Mouse (Mus musculus): ENCODE data around the gene Asns. TPM values are rescaled to one million over a fixed set of nuclear protein-coding genes. Genes with fewer than 3 reads are reported as not detected.
A peak's percentile ranks its signal among the peaks of the same experiment; 100 is the strongest.

The Asns gene
- 59.1 and 60.3 TPM in 2 replicates for polyA plus RNA-seq (2014; fragmentation: Nextera tagmentation; extraction: Ambion mirVana)

DNA sequence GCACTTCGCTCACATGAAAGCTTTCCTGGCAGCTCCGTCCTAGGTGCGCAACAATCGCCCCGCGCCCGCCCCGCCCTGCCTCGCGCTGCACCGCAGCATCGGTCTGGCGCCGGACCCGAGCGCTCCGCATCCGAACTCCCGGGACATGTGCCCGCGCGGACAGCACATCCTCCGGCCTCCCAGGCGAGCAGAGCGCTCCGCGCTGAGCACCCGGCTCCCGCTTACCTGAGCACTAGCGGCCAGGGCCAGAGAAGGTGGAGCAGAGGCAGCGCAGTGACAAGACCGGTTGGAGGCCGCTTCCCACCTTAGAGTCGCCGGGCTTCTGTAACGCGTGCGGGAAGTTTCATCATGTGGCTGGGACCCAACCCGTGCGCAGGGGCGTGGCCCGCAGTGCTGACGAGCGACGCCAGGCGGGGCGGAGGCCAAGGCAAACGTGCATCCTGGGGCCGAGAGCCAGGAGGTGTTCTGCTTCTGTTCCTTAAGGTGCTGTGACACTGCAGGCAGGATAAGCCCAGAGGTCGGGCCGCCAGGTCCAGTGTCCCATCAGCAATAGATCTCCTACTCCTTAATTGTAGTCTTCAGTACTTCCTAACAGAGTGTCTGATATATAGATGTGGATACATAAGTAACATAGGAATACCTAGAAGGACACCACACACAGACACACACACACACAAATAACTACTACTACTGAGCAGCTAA lies at the start of gene Asns:
Asns (minus strand) TSS at position 371 of the 702 bp plus-strand sequence.
- H3K9ac ChIP-seq (ENCODE audit: low read length): peak within 1 kb of the TSS; percentile 74
- peak within 1 kb of the TSS; percentile 66 for H3K4me3 ChIP-seq (ENCODE audit: low read depth, low read length)
- ATAC-seq (replicated peaks; ENCODE audit: low FRiP score): peak; percentile 97
- no peaks in the 10 kb centered on the region for H3K9me3 ChIP-seq (ENCODE audit: control insufficient read depth, low read length)
- WGBS: under 1% methylated on average over 51 of the region's 51 CpGs
- no peak within 1 kb of the TSS for H3K27ac ChIP-seq (ENCODE audit: low read depth, low read length)
- H3K4me2 ChIP-seq (ENCODE audit: low read depth, low read length, severe bottlenecking): peak within 1 kb of the TSS; percentile 94
- no peaks in the 10 kb centered on the region for H3K27me3 ChIP-seq (ENCODE audit: control insufficient read depth, insufficient read depth, low read length)
- 0 out of 2 replicates have a peak, but pooled peaks cover 2% of the 10 kb centered on the region for H3K4me1 ChIP-seq (replicated peaks; ENCODE audit: control insufficient read depth, insufficient read depth, low read length)
- H3K36me3 ChIP-seq (ENCODE audit: control insufficient read depth, insufficient read depth, low read length): no peaks in the 10 kb centered on the region
- peak; percentile 91 for DNase-seq (ENCODE audit: low spot score)

DNA sequence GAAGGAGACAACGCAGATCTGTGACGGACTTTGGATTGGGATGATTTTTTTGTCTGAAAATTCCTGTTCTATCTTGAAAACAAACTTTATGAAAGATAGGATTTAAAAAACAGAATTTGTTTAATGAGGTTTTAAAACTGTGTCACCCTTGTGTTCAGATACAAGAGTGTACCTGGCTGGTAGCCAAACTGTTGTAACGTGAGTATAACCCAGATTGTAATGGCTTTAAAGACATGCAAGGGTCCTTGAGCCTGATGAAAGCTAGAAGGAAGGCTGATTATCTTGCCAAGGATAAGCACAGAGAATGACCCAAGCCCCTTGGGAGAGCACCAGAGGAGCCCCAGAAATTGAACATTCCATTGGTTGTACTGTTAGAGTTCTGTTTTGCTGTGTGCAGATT lies 48.7 kb upstream of the Asns start:
- no peaks in the 10 kb centered on the region for H3K4me1 ChIP-seq (replicated peaks; ENCODE audit: control insufficient read depth, insufficient read depth, low read length)
- H3K27ac ChIP-seq (ENCODE audit: low read depth, low read length): no peak overlapping the region
- no peaks in the 10 kb centered on the region for H3K36me3 ChIP-seq (ENCODE audit: control insufficient read depth, insufficient read depth, low read length)
- H3K4me3 ChIP-seq (ENCODE audit: low read depth, low read length): no peak overlapping the region
- no peak overlapping the region for H3K4me2 ChIP-seq (ENCODE audit: low read depth, low read length, severe bottlenecking)
- ATAC-seq (replicated peaks; ENCODE audit: low FRiP score) (no peak), DNase-seq (ENCODE audit: low spot score) (no peak)
- no peaks in the 10 kb centered on the region for H3K27me3 ChIP-seq (ENCODE audit: control insufficient read depth, insufficient read depth, low read length)
- 88% methylated on average over 3 of the region's 3 CpGs for WGBS
- H3K9ac ChIP-seq (ENCODE audit: low read length): no peak overlapping the region
- no peaks in the 10 kb centered on the region for H3K9me3 ChIP-seq (ENCODE audit: control insufficient read depth, low read length)

DNA sequence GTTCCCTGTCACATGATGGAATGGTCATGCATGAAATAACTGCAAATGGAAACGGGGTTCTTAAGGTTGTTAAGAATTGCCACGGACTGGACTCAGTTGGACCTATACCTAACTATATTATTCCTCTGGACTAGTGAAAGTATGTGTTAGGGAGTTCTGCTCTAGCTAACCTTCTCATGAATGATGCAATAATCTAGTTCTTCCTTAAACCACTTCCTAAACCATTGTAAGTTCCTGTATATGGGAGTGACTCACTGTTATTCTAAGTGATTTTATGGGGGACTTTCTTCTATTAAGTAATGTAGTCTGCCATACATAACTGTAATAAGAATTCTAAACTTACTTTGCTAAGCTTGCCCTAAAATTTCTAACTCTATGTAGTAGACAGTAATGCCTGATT lies 44.8 kb upstream of the Asns start:
- H3K4me3 ChIP-seq (ENCODE audit: low read depth, low read length): no peak overlapping the region
- H3K36me3 ChIP-seq (ENCODE audit: control insufficient read depth, insufficient read depth, low read length): no peaks in the 10 kb centered on the region
- no peaks in the 10 kb centered on the region for H3K9me3 ChIP-seq (ENCODE audit: control insufficient read depth, low read length)
- H3K4me2 ChIP-seq (ENCODE audit: low read depth, low read length, severe bottlenecking): no peak overlapping the region
- WGBS: 93% methylated on average over 2 of the region's 2 CpGs
- H3K4me1 ChIP-seq (replicated peaks; ENCODE audit: control insufficient read depth, insufficient read depth, low read length): no peaks in the 10 kb centered on the region
- DNase-seq (ENCODE audit: low spot score): no peak
- H3K9ac ChIP-seq (ENCODE audit: low read length): no peak overlapping the region
- H3K27me3 ChIP-seq (ENCODE audit: control insufficient read depth, insufficient read depth, low read length): no peaks in the 10 kb centered on the region
- H3K27ac ChIP-seq (ENCODE audit: low read depth, low read length): no peak overlapping the region
- no peak for ATAC-seq (replicated peaks; ENCODE audit: low FRiP score)

DNA sequence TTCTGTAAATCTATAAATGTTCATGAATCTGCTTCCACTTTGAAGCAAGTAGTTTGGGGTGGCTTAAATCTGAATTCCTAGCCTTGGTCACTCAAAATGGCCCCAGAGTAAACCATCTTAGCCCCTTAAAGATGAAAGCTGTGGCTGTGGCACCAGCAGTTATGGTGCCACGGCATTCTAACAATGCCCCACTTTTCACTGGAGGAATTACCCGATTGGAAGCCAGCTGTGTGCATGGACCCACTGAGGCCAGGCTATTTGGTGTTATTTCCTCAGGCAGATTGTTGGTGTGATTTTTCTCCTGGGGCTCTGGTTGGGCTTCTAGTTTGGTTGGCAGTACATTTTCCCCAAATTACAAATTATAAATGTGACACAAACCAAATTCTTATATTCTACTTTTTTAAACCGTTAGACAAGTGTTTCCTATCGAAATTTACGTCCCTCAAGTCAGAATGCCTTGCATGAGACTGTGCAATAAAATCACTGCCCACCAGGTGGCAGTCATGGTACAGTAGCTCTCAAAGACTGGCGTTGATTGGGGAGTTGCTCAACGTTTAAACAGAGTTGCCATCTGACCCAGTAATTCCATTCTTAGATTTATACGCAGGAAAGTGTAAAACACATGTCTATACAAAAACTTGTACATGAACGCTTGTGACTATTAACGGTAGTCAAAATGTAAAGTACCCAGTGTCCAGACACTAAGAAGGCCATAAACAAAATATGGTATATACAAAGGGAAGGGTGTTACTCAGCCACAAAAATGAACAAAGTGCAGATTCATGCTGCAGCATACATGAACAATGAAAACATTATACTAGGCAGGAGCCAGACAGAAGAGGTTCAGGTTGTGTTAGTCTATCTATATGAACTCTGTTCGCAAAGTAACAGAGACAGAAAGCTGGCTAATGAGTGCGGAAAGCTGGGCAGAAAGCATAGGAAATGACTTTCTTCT lies 40.0 kb upstream of the Asns start:
- no peaks in the 10 kb centered on the region for H3K4me1 ChIP-seq (replicated peaks; ENCODE audit: control insufficient read depth, insufficient read depth, low read length)
- no peak overlapping the region for H3K4me2 ChIP-seq (ENCODE audit: low read depth, low read length, severe bottlenecking)
- no peaks in the 10 kb centered on the region for H3K27me3 ChIP-seq (ENCODE audit: control insufficient read depth, insufficient read depth, low read length)
- no peak overlapping the region for H3K27ac ChIP-seq (ENCODE audit: low read depth, low read length)
- no peaks in the 10 kb centered on the region for H3K36me3 ChIP-seq (ENCODE audit: control insufficient read depth, insufficient read depth, low read length)
- ATAC-seq (replicated peaks; ENCODE audit: low FRiP score) (peak; percentile 66; the same call in 1 of the 2 replicates), DNase-seq (ENCODE audit: low spot score) (peak; percentile 88)
- H3K4me3 ChIP-seq (ENCODE audit: low read depth, low read length): no peak overlapping the region
- no peaks in the 10 kb centered on the region for H3K9me3 ChIP-seq (ENCODE audit: control insufficient read depth, low read length)
- 47% methylated on average over 12 of the region's 12 CpGs for WGBS
- no peak overlapping the region for H3K9ac ChIP-seq (ENCODE audit: low read length)

DNA sequence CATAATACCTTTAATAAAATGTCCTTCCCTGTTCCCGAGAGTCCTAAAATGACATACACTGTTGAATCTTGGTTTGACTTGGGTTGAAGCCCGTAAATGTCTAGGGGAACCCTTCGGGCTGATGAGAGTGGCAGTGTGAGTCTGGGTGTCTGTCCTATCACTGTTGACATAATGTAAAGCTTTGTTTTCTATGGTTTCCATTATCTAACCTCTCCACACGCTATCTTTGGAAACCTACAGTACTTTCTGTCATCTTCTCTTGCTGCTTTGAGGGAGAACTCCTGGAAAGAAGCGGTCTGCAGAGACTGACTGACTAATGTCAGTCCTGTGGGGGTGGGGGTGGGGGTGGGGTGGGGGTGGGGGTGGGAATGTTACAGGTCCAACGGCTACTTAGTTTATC lies 39.0 kb upstream of the Asns start:
- ATAC-seq (replicated peaks; ENCODE audit: low FRiP score): no peak
- 91% methylated on average over 6 of the region's 6 CpGs for WGBS

DNA sequence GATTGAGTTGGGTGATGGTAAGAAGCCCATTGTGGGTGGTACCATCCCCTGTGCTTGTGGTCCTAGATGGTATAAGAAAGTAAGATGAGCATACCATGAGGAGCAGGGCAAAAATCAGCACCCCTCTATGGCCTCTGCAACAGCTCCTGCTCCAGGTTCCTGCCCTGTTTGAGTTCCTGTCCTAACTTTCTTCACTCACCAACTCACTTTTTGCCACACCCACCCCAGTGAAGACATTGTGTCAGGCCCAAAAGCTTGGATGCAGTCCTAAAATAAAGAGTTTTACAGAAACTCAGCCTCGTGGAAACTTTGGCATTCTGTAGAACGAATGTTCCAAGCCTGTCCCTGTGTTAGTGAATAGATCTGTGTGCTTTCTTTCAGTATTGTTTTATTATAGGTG lies 36.1 kb upstream of the Asns start:
- DNase-seq (ENCODE audit: low spot score) (no peak), ATAC-seq (replicated peaks; ENCODE audit: low FRiP score) (no peak)
- H3K4me1 ChIP-seq (replicated peaks; ENCODE audit: control insufficient read depth, insufficient read depth, low read length): no peaks in the 10 kb centered on the region
- no peaks in the 10 kb centered on the region for H3K36me3 ChIP-seq (ENCODE audit: control insufficient read depth, insufficient read depth, low read length)
- no peak overlapping the region for H3K4me2 ChIP-seq (ENCODE audit: low read depth, low read length, severe bottlenecking)
- WGBS: 90% methylated on average over 2 of the region's 2 CpGs
- H3K4me3 ChIP-seq (ENCODE audit: low read depth, low read length): no peak overlapping the region
- H3K9me3 ChIP-seq (ENCODE audit: control insufficient read depth, low read length): no peaks in the 10 kb centered on the region
- H3K27ac ChIP-seq (ENCODE audit: low read depth, low read length): no peak overlapping the region
- H3K9ac ChIP-seq (ENCODE audit: low read length): no peak overlapping the region
- H3K27me3 ChIP-seq (ENCODE audit: control insufficient read depth, insufficient read depth, low read length): no peaks in the 10 kb centered on the region

More for the DNA sequence above, 39.0 kb upstream of the Asns start:
- Histone ChIP-seq H3K36me3 (ENCODE audit: control insufficient read depth, insufficient read depth, low read length) (no peaks in the 10 kb centered on the region), H3K4me2 (ENCODE audit: low read depth, low read length, severe bottlenecking) (no peak overlapping the region), H3K9ac (ENCODE audit: low read length) (no peak overlapping the region), H3K27me3 (ENCODE audit: control insufficient read depth, insufficient read depth, low read length) (no peaks in the 10 kb centered on the region), H3K9me3 (ENCODE audit: control insufficient read depth, low read length) (no peaks in the 10 kb centered on the region), H3K4me3 (ENCODE audit: low read depth, low read length) (no peak overlapping the region), H3K27ac (ENCODE audit: low read depth, low read length) (no peak overlapping the region), H3K4me1 (replicated peaks; ENCODE audit: control insufficient read depth, insufficient read depth, low read length) (no peaks in the 10 kb centered on the region)
- no peak for DNase-seq (ENCODE audit: low spot score)

DNA sequence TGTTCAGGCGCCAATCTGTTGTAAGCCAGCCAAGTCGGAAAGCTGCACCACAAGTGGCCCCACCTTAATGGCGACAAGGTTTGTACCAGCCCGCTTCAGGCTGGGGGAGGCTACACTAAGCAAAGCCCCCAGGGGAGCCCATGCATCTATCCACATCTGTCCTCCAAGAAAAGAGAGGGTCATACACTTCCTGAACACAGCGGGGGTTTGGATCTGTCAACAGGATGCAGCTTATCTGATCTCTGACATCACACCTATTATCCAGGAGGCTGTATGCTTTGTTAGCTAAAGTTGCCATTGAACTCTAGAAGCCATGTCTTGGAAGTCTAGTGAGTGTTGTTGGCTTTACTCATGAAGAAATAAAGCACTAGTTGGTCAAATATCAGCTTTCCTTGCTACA lies 35.2 kb upstream of the Asns start:
- Histone ChIP-seq H3K36me3 (ENCODE audit: control insufficient read depth, insufficient read depth, low read length) (no peaks in the 10 kb centered on the region), H3K9ac (ENCODE audit: low read length) (no peak overlapping the region), H3K4me2 (ENCODE audit: low read depth, low read length, severe bottlenecking) (no peak overlapping the region), H3K27me3 (ENCODE audit: control insufficient read depth, insufficient read depth, low read length) (no peaks in the 10 kb centered on the region), H3K9me3 (ENCODE audit: control insufficient read depth, low read length) (no peaks in the 10 kb centered on the region), H3K4me3 (ENCODE audit: low read depth, low read length) (no peak overlapping the region), H3K4me1 (replicated peaks; ENCODE audit: control insufficient read depth, insufficient read depth, low read length) (no peaks in the 10 kb centered on the region), H3K27ac (ENCODE audit: low read depth, low read length) (no peak overlapping the region)
- 95% methylated on average over 5 of the region's 5 CpGs for WGBS
- no peak for DNase-seq (ENCODE audit: low spot score)
- ATAC-seq (replicated peaks; ENCODE audit: low FRiP score): no peak

DNA sequence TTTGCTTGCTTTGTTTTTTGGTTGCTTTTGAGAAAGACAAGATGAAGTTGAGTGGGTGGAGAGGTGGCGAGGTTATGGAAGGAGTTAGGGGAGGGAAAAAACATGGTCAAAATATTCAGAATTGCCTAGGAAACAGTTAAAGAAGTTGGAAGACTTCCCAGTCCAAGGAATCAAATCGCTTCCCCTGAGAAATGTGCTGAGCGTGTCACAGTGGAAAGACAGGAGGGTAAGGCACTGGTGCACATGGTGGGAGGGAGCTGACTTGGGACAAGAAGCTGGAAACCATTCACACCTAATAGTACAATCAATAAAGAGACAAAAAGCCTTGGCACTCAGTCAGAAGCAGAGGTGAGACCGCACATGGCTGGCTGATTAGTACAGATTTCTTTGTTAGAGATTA lies 23.2 kb upstream of the Asns start:
- Histone ChIP-seq H3K36me3 (ENCODE audit: control insufficient read depth, insufficient read depth, low read length) (no peaks in the 10 kb centered on the region), H3K27ac (ENCODE audit: low read depth, low read length) (no peak overlapping the region), H3K9ac (ENCODE audit: low read length) (no peak overlapping the region), H3K9me3 (ENCODE audit: control insufficient read depth, low read length) (no peaks in the 10 kb centered on the region), H3K27me3 (ENCODE audit: control insufficient read depth, insufficient read depth, low read length) (no peaks in the 10 kb centered on the region), H3K4me2 (ENCODE audit: low read depth, low read length, severe bottlenecking) (no peak overlapping the region), H3K4me3 (ENCODE audit: low read depth, low read length) (no peak overlapping the region), H3K4me1 (replicated peaks; ENCODE audit: control insufficient read depth, insufficient read depth, low read length) (no peaks in the 10 kb centered on the region)
- DNase-seq (ENCODE audit: low spot score): no peak
- no peak for ATAC-seq (replicated peaks; ENCODE audit: low FRiP score)
- WGBS: 78% methylated on average over 4 of the region's 4 CpGs

Data from forebrain, embryonic 11.5 days (tissue).